Comparison of ENCODE assay signal across 12 mouse cellular contexts in the genomic region with DNA sequence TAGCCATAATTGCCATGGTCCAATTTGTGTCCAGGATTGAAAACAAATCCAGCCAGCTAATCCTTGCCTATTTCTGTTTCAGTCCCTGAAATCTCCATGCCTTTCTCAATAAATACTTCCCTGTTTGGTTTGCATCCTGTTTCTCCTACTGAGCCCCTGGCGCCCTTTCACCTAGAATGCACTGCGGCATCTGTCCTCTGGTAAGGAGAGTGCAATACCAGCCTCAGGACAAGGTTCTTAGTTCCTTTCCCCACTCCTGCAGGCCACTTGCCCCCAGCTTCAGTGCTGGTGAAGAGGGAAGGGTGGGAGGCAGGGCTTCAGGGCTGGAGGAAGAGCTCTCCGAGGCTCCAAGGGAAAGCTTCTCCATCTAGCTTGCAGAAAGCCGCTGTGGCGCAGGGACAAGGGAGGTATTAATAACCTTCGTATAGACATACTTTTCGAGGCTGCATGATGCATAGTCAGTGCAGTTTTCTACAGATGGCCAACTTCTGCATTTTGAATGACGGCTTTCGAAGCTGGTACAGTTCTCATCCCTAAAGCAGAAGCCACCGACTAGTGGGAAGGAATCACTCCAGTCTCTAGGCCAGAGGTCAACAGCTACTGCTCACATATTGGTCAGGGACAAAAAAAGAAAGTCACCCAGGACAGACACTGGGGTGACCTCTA. TPM values are rescaled to one million over a fixed set of nuclear protein-coding genes. Genes with fewer than 3 reads are reported as not detected.
DNase-seq lines count a peak whose midpoint lies in the region; ATAC-seq and TF ChIP-seq lines count a peak whose summit lies in the region.
"Had no signal": no experiment of that assay in that cellular context is flagged by ENCODE, and none has a peak within 500 bp of the region (broad histone marks: within the 10 kb centered on the region; RNA-seq: fewer than 3 reads in every experiment).

No protein-coding gene starts in this region.

- in situ Hi-C loops in CH12.LX (cut with MboI; ENCODE audit: low pct_ligation_motif_present, low pct_unique_long_range_greater_than_20kb, low sequenced_read_pairs) = loop anchor here (5.0 kb wide), 1 partner anchor 82 kb away; no protein-coding TSS in a partner anchor

- no peaks in the 10 kb centered on the region for H3K36me3 ChIP-seq in heart, adult 2 months (ENCODE audit: control insufficient read depth, insufficient read depth, low read length)
- no peaks in the 10 kb centered on the region for H3K36me3 ChIP-seq in CH12.LX (replicated peaks in 1 of 2; ENCODE audit: control insufficient read depth in 1 of 2, insufficient read depth in 1 of 2, low read length in 1 of 2)
- H3K36me3 ChIP-seq in forebrain, embryonic 11.5 days (ENCODE audit: control insufficient read depth, insufficient read depth, low read length) = no peaks in the 10 kb centered on the region
- no peaks in the 10 kb centered on the region for H3K36me3 ChIP-seq in hindbrain, embryonic 10.5 days

- H3K9ac ChIP-seq in heart, adult 2 months (ENCODE audit: low read depth, low read length) = no peak overlapping the region
- H3K9ac ChIP-seq in CH12.LX (ENCODE audit: insufficient read depth, low read depth) = no peak overlapping the region
- H3K9ac ChIP-seq in forebrain, embryonic 11.5 days (ENCODE audit: low read length) = no peak overlapping the region
- H3K9ac ChIP-seq: forebrain, postnatal 0 days; liver, embryonic 14.5 days had no signal

- peak; percentile 41 to 50 for DNase-seq in heart, adult 2 months
- DNase-seq in heart, postnatal 25 days (ENCODE audit: low spot score) = no peak
- no peak for DNase-seq in CH12.LX (ENCODE audit: extremely low read depth)
- peak; percentile 38 for DNase-seq in heart, adult 8-10 months (ENCODE audit: low spot score)
- DNase-seq in forebrain, embryonic 11.5 days (ENCODE audit: low spot score) = no peak
- no peak for DNase-seq in hindbrain, embryonic 10.5 days (ENCODE audit: low spot score)
- DNase-seq in right cerebral cortex, adult 2 months (ENCODE audit: low spot score in 2 of 2) = no peak
- DNase-seq: cerebellum, postnatal 25 days; forebrain, postnatal 0 days; kidney, adult 8-10 months had no signal

- H3K27ac ChIP-seq in heart, adult 2 months = peak overlapping the region; percentile 36
- no peak overlapping the region for H3K27ac ChIP-seq in CH12.LX (ENCODE audit: insufficient read depth, low read depth)
- H3K27ac ChIP-seq in forebrain, embryonic 11.5 days (ENCODE audit: low read depth, low read length) = no peak overlapping the region
- H3K27ac ChIP-seq in hindbrain, embryonic 10.5 days = no peak overlapping the region
- H3K27ac ChIP-seq: liver, embryonic 14.5 days had no signal

- no peaks in the 10 kb centered on the region for H3K79me2 ChIP-seq in heart, adult 2 months (replicated peaks; ENCODE audit: control insufficient read depth, insufficient read depth, low read length)
- H3K79me2 ChIP-seq in CH12.LX (replicated peaks; ENCODE audit: control insufficient read depth, extremely low read depth, insufficient read depth, poor library complexity, severe bottlenecking) = no peaks in the 10 kb centered on the region

- H3K27me3 ChIP-seq in heart, adult 2 months (ENCODE audit: control insufficient read depth, insufficient read depth, low read length) = no peaks in the 10 kb centered on the region
- no peaks in the 10 kb centered on the region for H3K27me3 ChIP-seq in CH12.LX (replicated peaks)
- H3K27me3 ChIP-seq in forebrain, embryonic 11.5 days (ENCODE audit: control insufficient read depth, insufficient read depth, low read length) = no peaks in the 10 kb centered on the region
- H3K27me3 ChIP-seq in hindbrain, embryonic 10.5 days (ENCODE audit: insufficient read depth, poor library complexity, severe bottlenecking) = no peaks in the 10 kb centered on the region

- ATAC-seq in megakaryocyte, adult 5-6 weeks (ENCODE audit: poor library complexity, severe bottlenecking) = peak; percentile 77
- ATAC-seq in forebrain, embryonic 11.5 days (replicated peaks; ENCODE audit: low FRiP score) = no peak
- ATAC-seq: forebrain, postnatal 0 days had no signal

- peaks cover 9% of the 10 kb centered on the region for H3K4me1 ChIP-seq in heart, adult 2 months (ENCODE audit: control insufficient read depth, insufficient read depth, low read length)
- peaks cover 0 to 9% of the 10 kb centered on the region in 2 experiments; a peak in 1 of 4 replicates for H3K4me1 ChIP-seq in CH12.LX (ENCODE audit: control insufficient read depth in 1 of 2, insufficient read depth in 2 of 2)
- no peaks in the 10 kb centered on the region for H3K4me1 ChIP-seq in forebrain, embryonic 11.5 days (replicated peaks; ENCODE audit: control insufficient read depth, insufficient read depth, low read length)
- no peaks in the 10 kb centered on the region; the same call in 1 of the 2 replicates for H3K4me1 ChIP-seq in hindbrain, embryonic 10.5 days (replicated peaks)

- TF ChIP-seq EP300 in heart, adult 2 months (IDR thresholded peaks at IDR 0.05; ENCODE audit: insufficient read depth, low read depth, low read length) = no peak
- TF ChIP-seq EP300 in CH12.LX (IDR thresholded peaks at IDR 0.05; ENCODE audit: low read length) = no peak

- dilution Hi-C loops in CH12.LX (cut with MboI; ENCODE audit: extremely low pct_ligation_motif_present, extremely low pct_unique_long_range_greater_than_20kb, low sequenced_read_pairs) = no loop called here

- WGBS in heart, adult 2 months = 51% methylated on average over 10 of the region's 10 CpGs
- 79% methylated on average over 10 of the region's 10 CpGs for WGBS in forebrain, embryonic 11.5 days
- 83% methylated on average over 10 of the region's 10 CpGs for WGBS in hindbrain, embryonic 10.5 days

- no peak overlapping the region for H3K4me3 ChIP-seq in heart, adult 2 months
- H3K4me3 ChIP-seq in CH12.LX (replicated peaks in 1 of 3; ENCODE audit: low read depth in 2 of 3, low read length in 2 of 3, poor library complexity in 1 of 3) = no peak overlapping the region
- H3K4me3 ChIP-seq in forebrain, embryonic 11.5 days (ENCODE audit: low read depth, low read length) = no peak overlapping the region
- H3K4me3 ChIP-seq in hindbrain, embryonic 10.5 days = no peak overlapping the region

- TF ChIP-seq POLR2A in heart, adult 2 months (IDR thresholded peaks at IDR 0.05; ENCODE audit: insufficient read depth, low read depth, low read length) = no peak
- TF ChIP-seq POLR2A in CH12.LX (IDR thresholded peaks at IDR 0.05; ENCODE audit: low read depth, low read length) = no peak

- TF ChIP-seq RAD21 in CH12.LX (IDR thresholded peaks at IDR 0.05; ENCODE audit: low read depth, low read length) = no peak

- peak overlapping the region; percentile 17 for H3K4me2 ChIP-seq in CH12.LX (ENCODE audit: insufficient read depth, low read depth, poor library complexity, severe bottlenecking)
- H3K4me2 ChIP-seq in forebrain, embryonic 11.5 days (ENCODE audit: low read depth, low read length, severe bottlenecking) = no peak overlapping the region

- H3K9me3 ChIP-seq in CH12.LX (replicated peaks; ENCODE audit: low read length) = no peaks in the 10 kb centered on the region
- H3K9me3 ChIP-seq in forebrain, embryonic 11.5 days (ENCODE audit: control insufficient read depth, low read length) = no peaks in the 10 kb centered on the region
- H3K9me3 ChIP-seq in hindbrain, embryonic 10.5 days = no peaks in the 10 kb centered on the region

- TF ChIP-seq CTCF in heart, adult 2 months (IDR thresholded peaks at IDR 0.05) = no peak
- TF ChIP-seq CTCF in CH12.LX (conservative IDR thresholded peaks at IDR 0.05 in 1 of 2, IDR thresholded peaks at IDR 0.05 in 1 of 2; ENCODE audit: low read depth in 2 of 2, low read length in 2 of 2) = no peak

- intact Hi-C loops in heart, adult 2 months (cut with DNase I) = no loop called here
- intact Hi-C loops in heart, postnatal 25 days (cut with DNase I) = no loop called here

TF ChIP-seq in CH12.LX, 34 proteins besides CTCF, POLR2A, EP300 and RAD21 (continues in another document):
- TF ChIP-seq POLR2AphosphoS2 (IDR thresholded peaks at IDR 0.05; ENCODE audit: low read depth, low read length) = no peak
- TF ChIP-seq NRF1 (IDR thresholded peaks at IDR 0.05; ENCODE audit: low read depth, low read length) = no peak
- no peak for TF ChIP-seq IRF4 (IDR thresholded peaks at IDR 0.05; ENCODE audit: low read depth, low read length)
- TF ChIP-seq ZC3H11A (IDR thresholded peaks at IDR 0.05; ENCODE audit: low read depth, low read length) = no peak
- TF ChIP-seq ELF1 (IDR thresholded peaks at IDR 0.05; ENCODE audit: low read depth, low read length) = no peak
- TF ChIP-seq NELFE (IDR thresholded peaks at IDR 0.05; ENCODE audit: low read depth, low read length) = no peak
- TF ChIP-seq KAT2A (IDR thresholded peaks at IDR 0.05; ENCODE audit: insufficient replicate concordance, low read length) = no peak
- TF ChIP-seq GABPA (IDR thresholded peaks at IDR 0.05; ENCODE audit: insufficient replicate concordance, low read depth, low read length) = no peak
- no peak for TF ChIP-seq BHLHE40 (IDR thresholded peaks at IDR 0.05; ENCODE audit: low read depth, low read length)
- TF ChIP-seq ZKSCAN1 (IDR thresholded peaks at IDR 0.05; ENCODE audit: borderline replicate concordance, low read depth, low read length) = no peak
- no peak for TF ChIP-seq E2F4 (IDR thresholded peaks at IDR 0.05; ENCODE audit: insufficient replicate concordance, low read depth, low read length)

RNA-seq across cellular contexts. Expression of gene Tmed10, which starts 10.8 kb away (rescaled TPM):
- total RNA-seq in heart, adult 2 months (2021) = 100 to 1,000 TPM; 164 to 186 TPM
- 108 and 130 TPM in 2 replicates for polyA plus RNA-seq in heart, adult 2 months (2012; rRNA removed)
- total RNA-seq in heart, postnatal 25 days (2021) = 100 to 1,000 TPM; 155 to 163 TPM
- total RNA-seq in CH12.LX (2012; rRNA removed) (70.2 and 73.8 TPM in 2 replicates), CH12.LX (2014; rRNA removed) (59.8 and 60.0 TPM in 2 replicates)
- polyA plus RNA-seq in CH12.LX (2012; ENCODE audit: insufficient read length, low read depth) = 211 and 216 TPM in 2 replicates
- total RNA-seq in heart, adult 8-10 months (2022) = 100 to 1,000 TPM; 164 to 177 (median 171) TPM
- 297 and 300 TPM in 2 replicates for total RNA-seq in megakaryocyte, adult 5-6 weeks (2015)
- 128 and 157 TPM in 2 replicates for total RNA-seq in megakaryocyte, adult 5-6 weeks (2017)
- polyA plus RNA-seq in forebrain, embryonic 11.5 days (2014; fragmentation: Nextera tagmentation; extraction: Ambion mirVana) = 229 and 244 TPM in 2 replicates
- polyA plus RNA-seq in hindbrain, embryonic 10.5 days (2016; fragmentation: Nextera tagmentation; extraction: Ambion mirVana) = 253 and 254 TPM in 2 replicates

RNA-seq across cellular contexts. Expression of gene Nek9, which starts 46.3 kb away (rescaled TPM):
- 100 to 1,000 TPM; 107 to 116 TPM for total RNA-seq in heart, adult 2 months (2021)
- polyA plus RNA-seq in heart, adult 2 months (2012; rRNA removed) = 41.6 and 74.4 TPM in 2 replicates
- 10 to 100 TPM; 90.6 to 93.4 TPM for total RNA-seq in heart, postnatal 25 days (2021)
- 23.5 and 27.4 TPM in 2 replicates for total RNA-seq in CH12.LX (2012; rRNA removed)
- total RNA-seq in CH12.LX (2014; rRNA removed) = 12.7 and 15.6 TPM in 2 replicates
- polyA plus RNA-seq in CH12.LX (2012; ENCODE audit: insufficient read length, low read depth) = 30.9 and 32.0 TPM in 2 replicates
- total RNA-seq in heart, adult 8-10 months (2022) = 100 to 1,000 TPM; 119 to 127 (median 123) TPM
- total RNA-seq in megakaryocyte, adult 5-6 weeks (2015) = 40.9 TPM in 2 replicates
- 25.1 and 27.9 TPM in 2 replicates for total RNA-seq in megakaryocyte, adult 5-6 weeks (2017)
- polyA plus RNA-seq in forebrain, embryonic 11.5 days (2014; fragmentation: Nextera tagmentation; extraction: Ambion mirVana) = 13.8 and 14.0 TPM in 2 replicates
- polyA plus RNA-seq in hindbrain, embryonic 10.5 days (2016; fragmentation: Nextera tagmentation; extraction: Ambion mirVana) = 16.9 and 22.8 TPM in 2 replicates

Comparison
In these comparisons a context has a peak if more than half of its experiments do, and no peak if none do; other contexts are left out.
1. DNase-seq: peak in heart, adult 2 months (2 of 2) and heart, adult 8-10 months (single experiment); none in heart, postnatal 25 days (single experiment), CH12.LX (single experiment), forebrain, embryonic 11.5 days (single experiment), hindbrain, embryonic 10.5 days (single experiment) and right cerebral cortex, adult 2 months (0 of 2).